Mouse (Mus musculus): Measurements from ENCODE around the gene Lrrc73. TPM values are rescaled to one million over a fixed set of nuclear protein-coding genes. Genes with fewer than 3 reads are reported as not detected.

The Lrrc73 gene
- polyA plus RNA-seq, 1 experiment from 2014 or later: 0.76 TPM

GRCm38 (mm10) chr17:46247512-46248188, 5.7 kb upstream of the Lrrc73 start, which contains the start of the genes Polr1c and Yipf3:
Gene Polr1c, minus strand, starts transcription at chr17:46248054.
Gene Yipf3, plus strand, starts transcription at chr17:46248080.
- DNase-seq (peak; percentile 99), ATAC-seq (ENCODE audit: insufficient read depth) (peak; percentile 91)
- Histone ChIP-seq H3K4me1 (ENCODE audit: insufficient read depth) (peaks cover 6% of the 10 kb centered on the region; the same call in 1 of the 2 replicates), H3K9me3 (ENCODE audit: low read depth, low read length) (no peaks in the 10 kb centered on the region), H3K4me2 (peak within 1 kb of the TSS; percentile 89), H3K9ac (peak within 1 kb of the TSS; percentile 91), H3K36me3 (ENCODE audit: insufficient read depth) (peaks cover 78% of the 10 kb centered on the region), H3K27ac (ENCODE audit: low read depth) (peak within 1 kb of the TSS; percentile 69), H3K4me3 (ENCODE audit: low read depth, low read length) (peak within 1 kb of the TSS; percentile 96), H3K27me3 (ENCODE audit: insufficient read depth, low read length) (no peaks in the 10 kb centered on the region)
- under 1% methylated on average over 53 of the region's 53 CpGs for WGBS
- no peak for TF ChIP-seq CTCF (IDR thresholded peaks at IDR 0.05; ENCODE audit: low read depth)

GRCm38 (mm10) chr17:46248189-46248522, 5.2 kb upstream of the Lrrc73 start:
- Histone ChIP-seq H3K27me3 (ENCODE audit: insufficient read depth, low read length) (no peaks in the 10 kb centered on the region), H3K36me3 (ENCODE audit: insufficient read depth) (peaks cover 73% of the 10 kb centered on the region), H3K4me2 (peak overlapping the region; percentile 89), H3K9ac (peak overlapping the region; percentile 91), H3K9me3 (ENCODE audit: low read depth, low read length) (no peaks in the 10 kb centered on the region), H3K27ac (ENCODE audit: low read depth) (peak overlapping the region; percentile 69), H3K4me1 (ENCODE audit: insufficient read depth) (peaks cover 6% of the 10 kb centered on the region; the same call in 1 of the 2 replicates), H3K4me3 (ENCODE audit: low read depth, low read length) (peak overlapping the region; percentile 96)
- WGBS: under 1% methylated on average over 37 of the region's 37 CpGs
- DNase-seq (no peak), ATAC-seq (ENCODE audit: insufficient read depth) (peak; percentile 32; the same call in 1 of the 2 replicates)
- no peak for TF ChIP-seq CTCF (IDR thresholded peaks at IDR 0.05; ENCODE audit: low read depth)

DNA sequence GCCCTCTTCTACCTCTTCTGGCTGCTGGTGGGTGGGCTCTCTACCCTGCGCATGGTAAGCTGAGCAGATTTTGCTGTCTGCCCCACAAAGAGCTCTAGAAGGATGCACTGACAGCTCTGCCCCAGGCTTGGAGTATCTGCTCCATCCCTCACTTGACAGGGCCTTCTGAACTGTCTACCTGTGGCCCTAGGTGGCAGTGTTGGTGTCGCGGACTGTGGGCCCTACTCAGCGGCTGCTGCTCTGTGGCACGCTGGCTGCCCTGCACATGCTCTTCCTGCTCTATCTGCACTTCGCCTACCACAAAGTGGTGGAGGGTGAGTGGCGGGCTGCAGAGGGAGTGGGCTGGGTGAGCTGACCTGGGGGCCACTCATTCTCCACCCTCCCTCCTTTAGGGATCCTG, 2.2 kb upstream of the Lrrc73 start:
- no peak for ATAC-seq (ENCODE audit: insufficient read depth)
- no peak overlapping the region for H3K4me2 ChIP-seq
- no peak overlapping the region for H3K27ac ChIP-seq (ENCODE audit: low read depth)
- H3K4me1 ChIP-seq (ENCODE audit: insufficient read depth): peaks cover 6% of the 10 kb centered on the region; the same call in 1 of the 2 replicates
- peaks cover 43% of the 10 kb centered on the region for H3K36me3 ChIP-seq (ENCODE audit: insufficient read depth)
- WGBS: 79% methylated on average over 7 of the region's 7 CpGs
- TF ChIP-seq CTCF (IDR thresholded peaks at IDR 0.05; ENCODE audit: low read depth): no peak
- DNase-seq: no peak
- no peak overlapping the region for H3K9ac ChIP-seq
- no peak overlapping the region for H3K4me3 ChIP-seq (ENCODE audit: low read depth, low read length)
- peaks cover 18% of the 10 kb centered on the region for H3K27me3 ChIP-seq (ENCODE audit: insufficient read depth, low read length)
- H3K9me3 ChIP-seq (ENCODE audit: low read depth, low read length): no peaks in the 10 kb centered on the region

- H3K36me3 ChIP-seq (ENCODE audit: insufficient read depth): peaks cover 45% of the 10 kb centered on the region
- ATAC-seq (ENCODE audit: insufficient read depth) (no peak), DNase-seq (peak; percentile 77)
- WGBS: 62% methylated on average over 14 of the region's 14 CpGs
- peaks cover 18% of the 10 kb centered on the region for H3K27me3 ChIP-seq (ENCODE audit: insufficient read depth, low read length)
- TF ChIP-seq CTCF (IDR thresholded peaks at IDR 0.05; ENCODE audit: low read depth): peak; percentile 53
- H3K27ac ChIP-seq (ENCODE audit: low read depth): no peak overlapping the region
- peak overlapping the region; percentile 65 for H3K4me3 ChIP-seq (ENCODE audit: low read depth, low read length)
- H3K9me3 ChIP-seq (ENCODE audit: low read depth, low read length): 0 out of 2 replicates have a peak, but pooled peaks cover 3% of the 10 kb centered on the region
- peak overlapping the region; percentile 100 for H3K4me2 ChIP-seq
- H3K9ac ChIP-seq: peak overlapping the region; percentile 48; the same call in 1 of the 2 replicates
- no peaks in the 10 kb centered on the region for H3K4me1 ChIP-seq (ENCODE audit: insufficient read depth)
Measured at GRCm38 (mm10) chr17:46252571-46253451, 520 bp upstream of the Lrrc73 start.

GRCm38 (mm10) chr17:46254106-46254505, 775 bp downstream of the Lrrc73 start:
- Histone ChIP-seq H3K27me3 (ENCODE audit: insufficient read depth, low read length) (peaks cover 18% of the 10 kb centered on the region), H3K4me1 (ENCODE audit: insufficient read depth) (no peaks in the 10 kb centered on the region), H3K9ac (peak overlapping the region; percentile 48), H3K36me3 (ENCODE audit: insufficient read depth) (peaks cover 56% of the 10 kb centered on the region), H3K9me3 (ENCODE audit: low read depth, low read length) (0 out of 2 replicates have a peak, but pooled peaks cover 3% of the 10 kb centered on the region), H3K4me3 (ENCODE audit: low read depth, low read length) (peak overlapping the region; percentile 65), H3K27ac (ENCODE audit: low read depth) (no peak overlapping the region), H3K4me2 (peak overlapping the region; percentile 100)
- under 1% methylated on average over 52 of the region's 54 CpGs for WGBS
- DNase-seq: peak; percentile 34
- no peak for TF ChIP-seq CTCF (IDR thresholded peaks at IDR 0.05; ENCODE audit: low read depth)
- peak; percentile 17 for ATAC-seq (ENCODE audit: insufficient read depth)

DNA sequence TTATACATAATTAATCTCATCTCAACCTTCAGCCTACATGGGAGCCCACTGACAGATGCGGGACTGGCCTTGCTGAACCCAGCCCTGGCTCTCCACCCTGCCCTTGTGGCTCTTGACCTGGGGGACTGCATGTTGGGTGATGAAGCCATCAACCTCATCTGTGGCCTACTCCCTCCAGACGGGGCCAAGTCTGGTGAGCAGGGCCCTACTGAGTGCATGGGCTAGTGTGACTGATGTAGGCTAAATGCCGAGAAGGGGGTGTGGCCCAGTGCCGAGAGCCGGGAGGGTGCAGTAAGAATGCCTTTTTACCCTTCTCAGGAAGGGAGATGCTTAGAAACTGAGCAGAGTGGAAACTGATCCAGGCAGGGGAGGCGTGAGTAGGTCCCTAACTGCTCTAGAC, 1.8 kb downstream of the Lrrc73 start:
- 0 out of 2 replicates have a peak, but pooled peaks cover 3% of the 10 kb centered on the region for H3K9me3 ChIP-seq (ENCODE audit: low read depth, low read length)
- ATAC-seq (ENCODE audit: insufficient read depth): no peak
- TF ChIP-seq CTCF (IDR thresholded peaks at IDR 0.05; ENCODE audit: low read depth): no peak
- WGBS: 27% methylated on average over 6 of the region's 6 CpGs
- H3K27ac ChIP-seq (ENCODE audit: low read depth): no peak overlapping the region
- no peak overlapping the region for H3K9ac ChIP-seq
- no peak overlapping the region for H3K4me3 ChIP-seq (ENCODE audit: low read depth, low read length)
- peaks cover 18% of the 10 kb centered on the region for H3K27me3 ChIP-seq (ENCODE audit: insufficient read depth, low read length)
- no peak overlapping the region for H3K4me2 ChIP-seq
- H3K4me1 ChIP-seq (ENCODE audit: insufficient read depth): no peaks in the 10 kb centered on the region
- DNase-seq: no peak
- H3K36me3 ChIP-seq (ENCODE audit: insufficient read depth): peaks cover 56% of the 10 kb centered on the region

Measured in lung, embryonic 14.5 days (tissue).